Mouse (Mus musculus) bone marrow, adult 2 months (tissue): ENCODE data around the gene Trpm8. TPM values are rescaled to one million over a fixed set of nuclear protein-coding genes. Genes with fewer than 3 reads are reported as not detected.
A peak's percentile ranks its signal among the peaks of the same experiment; 100 is the strongest.

Experiments
- H3K27ac ChIP-seq: fragments of 200-500 bp; 2 replicates; pipeline ENCODE4 v1.5.1; 2012; ENCODE audit warnings: low read depth, mild to moderate bottlenecking, control low read depth, inconsistent platforms, low read length; ENCODE audit not compliant: control insufficient read depth, poor library complexity, insufficient read depth
- H3K4me1 ChIP-seq: fragments of 200-500 bp; 2 replicates; pipeline ENCODE4 v1.6.1; 2011; ENCODE audit warnings: low read length; ENCODE audit not compliant: control insufficient read depth, insufficient read depth
- H3K4me3 ChIP-seq: fragments of 200-500 bp; replicated peaks from 2 replicates; pipeline ENCODE3; 2011; ENCODE audit warnings: mild to moderate bottlenecking, low read depth, low read length, control low read depth; ENCODE audit not compliant: control insufficient read depth
- CTCF ChIP-seq: fragments of 200-500 bp; IDR thresholded peaks from 2 replicates; pipeline ENCODE4 v1.5.1; 2011; ENCODE audit warnings: low read length, control low read depth; ENCODE audit not compliant: control insufficient read depth, insufficient read depth
- POLR2A ChIP-seq: fragments of 200-500 bp; IDR thresholded peaks from 2 replicates; pipeline ENCODE4 v1.6.1; 2011; ENCODE audit warnings: low read depth, mild to moderate bottlenecking, control low read depth, low read length, borderline replicate concordance; ENCODE audit not compliant: control insufficient read depth
- WGBS: fragments of 180-500 bp; shearing (Covaris S2); methylation state at CpG from one replicate; pipeline ENCODE4 v1.1.7; 2018; 5-methylcytosine and 5-hydroxymethylcytosine counted together
- polyA plus RNA-seq: library from polyadenylated mRNA; stranded (reverse); fragments of >200 nt; gene quantifications from 2 replicates; pipeline ENCODE4 v1.2.4, GENCODE M21; 2011; ENCODE audit warnings: low replicate concordance; ENCODE audit not compliant: missing spikeins, insufficient read depth, insufficient read length

The Trpm8 gene
- polyA plus RNA-seq, result not detected in 2 replicates

DNA sequence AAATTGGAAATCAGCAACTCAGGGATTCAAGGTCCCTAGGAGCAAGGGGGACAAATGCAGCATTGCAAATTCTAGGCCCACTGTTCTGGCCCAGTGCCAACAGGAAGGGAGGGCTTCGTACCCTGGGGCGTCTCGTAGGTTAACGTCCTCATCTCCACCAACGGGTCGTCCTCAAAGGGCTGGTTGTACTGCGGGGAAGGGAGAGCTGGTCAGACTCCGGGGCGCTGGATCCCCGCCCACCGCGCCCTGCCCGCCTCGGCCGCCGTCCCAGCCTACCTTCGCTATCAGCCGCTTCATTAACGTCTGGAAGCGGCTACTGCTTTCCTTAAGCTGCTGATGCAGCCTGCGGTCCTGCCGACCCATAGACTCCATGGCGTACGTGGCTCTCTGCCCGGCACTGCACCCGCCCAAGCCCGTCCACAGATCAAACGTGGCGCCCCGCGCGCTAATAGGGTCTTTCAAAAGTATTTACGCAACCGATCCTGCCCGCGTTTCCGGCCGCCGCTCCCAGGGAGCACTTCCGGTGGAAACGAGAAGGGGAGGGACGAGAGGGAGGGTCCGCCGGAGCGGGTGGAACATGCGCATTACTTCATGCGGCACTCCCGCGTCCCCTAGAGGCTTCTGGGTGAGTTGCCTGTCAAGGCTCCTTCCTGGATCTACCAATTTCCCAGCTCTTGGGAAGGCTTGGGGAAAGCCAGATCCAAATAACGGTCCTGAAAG lies at the start of gene Trpm8, which contains the start of gene Hjurp:
Gene Trpm8 (plus strand): TSS at position 564 of the 720 bp plus-strand sequence.
Gene Hjurp (minus strand): TSS at position 536 of the 720 bp plus-strand sequence.
- peaks cover 8% of the 10 kb centered on the region for H3K4me1 ChIP-seq
- H3K27ac ChIP-seq, result peak within 1 kb of the TSS; percentile 87
- WGBS, result under 1% methylated on average over 50 of the region's 50 CpGs
- TF ChIP-seq POLR2A, result no peak
- no peak for TF ChIP-seq CTCF
- H3K4me3 ChIP-seq, result peak within 1 kb of the TSS; percentile 75

DNA sequence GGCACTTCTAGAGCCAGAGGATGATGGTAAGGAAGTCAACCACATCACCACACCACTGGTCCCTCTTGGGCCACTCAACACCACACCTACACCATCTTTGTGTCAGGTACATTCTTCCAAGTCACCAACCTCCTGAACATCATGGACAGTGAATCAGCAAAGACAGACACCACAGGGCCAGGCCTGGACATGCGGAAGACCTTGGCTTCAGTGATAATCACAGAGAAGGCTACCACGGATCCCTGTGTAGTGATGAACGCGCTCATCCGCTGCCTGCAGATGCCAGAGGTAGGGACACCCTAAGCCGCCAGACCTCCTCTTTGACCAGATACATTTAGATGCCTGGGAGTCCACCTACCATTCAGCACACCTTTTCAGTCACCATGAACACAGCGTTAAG lies 49.3 kb upstream of the Trpm8 start:
- WGBS, result 66% methylated on average over 7 of the region's 7 CpGs
- Histone ChIP-seq H3K27ac (no peak overlapping the region), H3K4me3 (no peak overlapping the region), H3K4me1 (no peaks in the 10 kb centered on the region; the same call in 1 of the 2 replicates)
- TF ChIP-seq POLR2A (no peak), CTCF (no peak)

DNA sequence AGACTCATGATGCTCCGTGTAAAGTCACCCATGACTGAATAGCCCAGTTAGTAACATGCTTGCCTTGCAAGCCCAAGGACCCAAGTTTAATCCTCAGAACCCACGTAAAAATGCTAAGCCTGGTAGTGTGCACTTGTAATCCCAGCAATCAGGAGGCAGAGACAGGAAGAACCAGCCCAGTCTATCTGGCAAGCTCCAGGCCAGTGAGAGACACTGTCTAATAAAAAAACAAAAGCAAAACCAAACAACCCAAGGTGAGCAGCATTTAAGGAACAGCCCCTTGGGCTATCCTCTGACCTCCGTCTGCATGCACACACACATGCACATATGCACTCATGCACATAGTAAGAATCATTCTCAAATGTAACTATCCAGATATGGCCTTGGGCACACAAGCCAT lies 47.9 kb upstream of the Trpm8 start:
- 73% methylated on average over 3 of the region's 3 CpGs for WGBS
- Histone ChIP-seq H3K27ac (no peak overlapping the region), H3K4me3 (no peak overlapping the region), H3K4me1 (no peaks in the 10 kb centered on the region; the same call in 1 of the 2 replicates)
- TF ChIP-seq POLR2A (no peak), CTCF (no peak)

DNA sequence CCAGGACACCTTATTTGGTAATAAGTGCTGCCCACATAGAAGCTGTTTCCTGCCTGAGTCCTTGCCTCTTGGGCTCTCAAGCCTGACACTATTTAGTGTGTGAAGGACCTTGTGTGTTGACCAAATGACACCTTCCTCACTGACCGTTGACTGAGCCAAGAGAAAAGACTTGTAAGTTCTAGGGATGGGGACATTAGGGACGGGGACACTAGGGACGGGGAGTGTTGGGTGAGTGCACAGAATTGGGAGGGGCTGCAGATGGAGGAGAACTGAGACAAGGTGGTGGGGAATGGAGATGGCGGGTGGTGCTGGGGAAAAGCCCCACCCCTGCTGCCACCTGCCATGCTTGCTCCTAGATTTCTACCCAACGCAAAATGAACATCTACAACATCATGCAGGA lies 47.5 kb upstream of the Trpm8 start:
- Histone ChIP-seq H3K27ac (no peak overlapping the region), H3K4me1 (no peaks in the 10 kb centered on the region; the same call in 1 of the 2 replicates), H3K4me3 (no peak overlapping the region)
- TF ChIP-seq POLR2A, result no peak
- TF ChIP-seq CTCF, result no peak
- WGBS, result 78% methylated on average over 5 of the region's 5 CpGs

DNA sequence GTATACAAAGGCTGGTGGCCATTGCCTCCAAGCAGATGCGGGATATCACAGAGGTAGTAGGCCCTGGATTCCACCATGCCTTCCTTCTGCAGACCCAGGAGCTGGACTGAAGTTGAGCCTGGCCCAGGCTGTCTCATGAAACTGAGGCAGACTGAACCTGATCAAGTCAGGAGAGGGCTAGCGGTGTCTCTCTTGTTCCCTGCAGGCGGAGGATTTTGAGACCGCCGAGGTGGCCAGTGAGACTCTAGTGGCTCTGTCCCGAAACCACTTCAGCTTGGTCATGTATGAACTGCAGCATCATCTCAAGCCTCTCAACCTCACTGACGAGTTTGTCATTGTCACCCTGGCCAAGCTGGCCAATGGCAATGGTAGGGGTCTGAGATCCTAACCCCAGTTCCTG lies 47.0 kb upstream of the Trpm8 start:
- WGBS, result 70% methylated on average over 7 of the region's 7 CpGs
- Histone ChIP-seq H3K4me3 (no peak overlapping the region), H3K4me1 (no peaks in the 10 kb centered on the region; the same call in 1 of the 2 replicates), H3K27ac (no peak overlapping the region)
- TF ChIP-seq CTCF (no peak), POLR2A (no peak)

DNA sequence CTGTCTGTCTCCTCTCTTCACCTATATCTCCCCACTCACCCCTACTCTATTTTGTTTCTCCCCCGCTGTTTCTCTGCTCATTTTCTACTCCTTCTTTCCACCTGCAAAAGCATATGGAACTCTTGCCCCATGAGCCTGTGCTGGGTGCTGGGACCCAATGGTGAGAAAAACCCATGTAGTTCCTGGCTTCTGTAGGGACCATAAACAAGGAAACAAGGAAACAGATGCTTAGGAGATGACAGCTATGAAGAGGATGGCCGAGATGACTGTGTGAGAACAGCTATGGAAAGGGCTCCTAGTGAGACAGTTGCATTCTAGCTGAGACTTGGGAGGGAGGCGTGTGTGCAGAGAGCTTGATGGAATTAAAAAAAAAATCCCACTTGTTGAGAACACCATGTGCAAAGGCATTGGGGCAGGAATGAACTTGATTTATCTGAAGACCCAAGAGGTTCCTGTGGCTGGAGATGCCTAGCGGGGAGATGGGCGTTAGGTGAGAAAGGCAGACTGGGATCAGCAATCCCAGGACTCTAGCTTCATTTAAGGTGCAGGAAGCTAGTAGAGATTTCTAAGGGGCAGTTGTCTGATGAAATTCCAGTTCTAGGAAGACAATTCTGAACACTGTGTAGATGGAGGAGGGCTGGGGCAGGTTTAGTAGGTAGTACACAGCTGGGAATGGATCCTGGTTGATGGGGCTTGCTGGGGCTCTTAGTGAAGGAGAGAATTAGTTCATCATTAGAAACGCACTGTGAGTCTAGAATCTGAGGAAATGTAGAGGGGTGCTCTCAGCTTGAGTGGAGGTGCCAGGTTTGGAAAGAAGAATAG lies 46.3 kb upstream of the Trpm8 start:
- TF ChIP-seq POLR2A (no peak), CTCF (no peak)
- H3K4me3 ChIP-seq, result no peak overlapping the region
- H3K27ac ChIP-seq, result no peak overlapping the region
- WGBS, result 73% methylated on average over 6 of the region's 6 CpGs
- H3K4me1 ChIP-seq, result no peaks in the 10 kb centered on the region; the same call in 1 of the 2 replicates

DNA sequence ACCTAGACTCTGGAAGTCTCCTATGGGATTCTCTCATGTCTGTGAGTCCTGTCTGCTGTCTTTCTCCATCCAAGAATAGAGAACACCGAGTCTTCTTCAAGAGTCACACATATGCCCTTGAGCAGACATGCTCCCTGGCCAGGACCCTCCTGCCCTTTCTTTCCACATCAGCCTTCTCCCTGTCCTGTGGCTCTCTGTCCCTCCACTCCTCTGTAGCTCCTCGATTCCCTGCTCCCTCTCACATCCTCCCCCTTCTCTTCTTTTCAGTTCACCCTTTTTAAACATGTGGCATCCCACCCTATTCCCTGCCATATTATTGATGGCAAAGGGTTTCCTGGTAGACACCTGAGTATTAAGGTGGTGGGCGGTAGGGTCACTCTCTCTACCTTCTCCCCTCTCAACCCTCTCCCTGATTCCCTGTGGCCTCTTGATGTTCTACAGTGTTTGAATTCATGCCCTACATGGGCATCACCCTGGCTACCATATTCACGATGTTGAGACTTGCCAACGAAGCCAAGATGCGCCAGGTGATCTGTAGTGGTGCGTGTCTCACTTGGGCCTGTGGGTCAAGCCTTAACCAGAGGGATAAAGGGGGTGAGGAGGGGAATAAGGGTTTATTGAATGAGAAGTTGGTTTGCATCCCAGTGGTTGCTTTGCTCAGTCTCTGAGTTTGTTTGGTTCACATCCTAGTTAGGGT lies 45.5 kb upstream of the Trpm8 start:
- H3K27ac ChIP-seq, result no peak overlapping the region
- WGBS, result 62% methylated on average over 7 of the region's 7 CpGs

More for the DNA sequence above, 45.5 kb upstream of the Trpm8 start:
- no peak overlapping the region for H3K4me3 ChIP-seq
- TF ChIP-seq POLR2A, result no peak
- TF ChIP-seq CTCF, result no peak
- no peaks in the 10 kb centered on the region for H3K4me1 ChIP-seq
